Mouse (Mus musculus) stomach, embryonic 14.5 days (tissue): ENCODE data around the gene 1700025B11Rik. TPM values are rescaled to one million over a fixed set of nuclear protein-coding genes. Genes with fewer than 3 reads are reported as not detected.

Source experiments
- polyA plus RNA-seq: library from polyadenylated mRNA; unstranded; fragments of >200 nt; fragmentation: Nextera tagmentation; extraction: Ambion mirVana; gene quantifications from 2 replicates; pipeline ENCODE4 v1.2.1, GENCODE M21; 2014

1700025B11Rik gene
- polyA plus RNA-seq, 1 experiment from 2014 or later = not detected

Other genes with a start within 250 kb of the 1700025B11Rik start
- gene Apol7a, start 162.8 kb downstream of the 1700025B11Rik start, polyA plus RNA-seq = 2.4 and 2.8 TPM in 2 replicates
- gene Apol9a, start 150.8 kb downstream of the 1700025B11Rik start, polyA plus RNA-seq = 0.25 TPM in 1 of 2 replicates, not detected in the other
- gene Apol7b, start 114.4 kb downstream of the 1700025B11Rik start, polyA plus RNA-seq = not detected in 2 replicates
- gene Apol10a, start 84.8 kb downstream of the 1700025B11Rik start, polyA plus RNA-seq = not detected in 2 replicates
- not detected in 2 replicates for gene Apol11a, start 53.6 kb downstream of the 1700025B11Rik start, polyA plus RNA-seq
- 0.32 and 0.84 TPM in 2 replicates for gene Apol7c, start 28.6 kb downstream of the 1700025B11Rik start, polyA plus RNA-seq
- gene Apol10b, start 34.2 kb upstream of the 1700025B11Rik start, polyA plus RNA-seq = 0.17 and 0.35 TPM in 2 replicates
- not detected in 2 replicates for gene Gm36245, start 37.4 kb upstream of the 1700025B11Rik start, polyA plus RNA-seq
- gene Apol11b, start 81.4 kb upstream of the 1700025B11Rik start, polyA plus RNA-seq = not detected in 2 replicates
- gene Apol7e, start 137.0 kb upstream of the 1700025B11Rik start, polyA plus RNA-seq = 0.17 and 0.19 TPM in 2 replicates
- not detected in 2 replicates for gene Apol9b, start 167.1 kb upstream of the 1700025B11Rik start, polyA plus RNA-seq
- 0.55 TPM in 1 of 2 replicates, not detected in the other for gene Apol8, start 195.1 kb upstream of the 1700025B11Rik start, polyA plus RNA-seq